Mouse (Mus musculus) liver, embryonic 16.5 days (tissue): ENCODE data around the gene Wipf2. TPM values are rescaled to one million over a fixed set of nuclear protein-coding genes. Genes with fewer than 3 reads are reported as not detected.
A peak's percentile ranks its signal among the peaks of the same experiment; 100 is the strongest.

Experiments used
- ATAC-seq: fragments of 200-750 bp; cut with Nextera tagmentation; 2 replicates; pipeline ENCODE4 v1.8.0; 2017; ENCODE audit warnings: low read depth, mild to moderate bottlenecking, moderate number of reproducible peaks, moderate library complexity
- H3K27ac ChIP-seq: fragments of 300-500 bp; sonication (generic); 2 replicates; pipeline ENCODE4 v1.5.1; 2014; ENCODE audit warnings: mild to moderate bottlenecking, low read length
- H3K27me3 ChIP-seq: fragments of 300-500 bp; sonication (generic); 2 replicates; pipeline ENCODE4 v1.6.1; 2014; ENCODE audit warnings: low read depth, low read length, mixed read lengths; ENCODE audit not compliant: control insufficient read depth, insufficient read depth
- H3K36me3 ChIP-seq: fragments of 300-500 bp; sonication (generic); 2 replicates; pipeline ENCODE4 v1.6.1; 2014; ENCODE audit warnings: mild to moderate bottlenecking; ENCODE audit not compliant: control insufficient read depth, insufficient read depth
- H3K4me1 ChIP-seq: fragments of 300-500 bp; sonication (generic); 2 replicates; pipeline ENCODE4 v1.6.1; 2014; ENCODE audit warnings: low read depth, low read length, mixed read lengths; ENCODE audit not compliant: control insufficient read depth
- H3K4me2 ChIP-seq: fragments of 300-500 bp; sonication (generic); 2 replicates; pipeline ENCODE4 v1.6.1; 2014; ENCODE audit warnings: low read depth, low read length, mixed read lengths
- H3K4me3 ChIP-seq: fragments of 300-500 bp; sonication (generic); 2 replicates; pipeline ENCODE4 v1.5.1; 2014; ENCODE audit warnings: low read depth, mild to moderate bottlenecking, low read length
- H3K9ac ChIP-seq: fragments of 300-500 bp; sonication (generic); 2 replicates; pipeline ENCODE4 v1.6.1; 2014; ENCODE audit warnings: low read depth, low read length
- H3K9me3 ChIP-seq: fragments of 300-500 bp; sonication (generic); replicated peaks from 2 replicates; pipeline ENCODE4 v1.6.1; 2016; ENCODE audit warnings: low read length; ENCODE audit not compliant: control insufficient read depth
- WGBS: fragments of 180-500 bp; shearing (Covaris S2); extraction: QIAGEN DNeasy Blood & Tissue Kit; methylation state at CpG from one replicate; pipeline ENCODE4 v1.1.7; 2014; ENCODE audit not compliant: insufficient replicate concordance; 5-methylcytosine and 5-hydroxymethylcytosine counted together
- polyA plus RNA-seq: library from polyadenylated mRNA; unstranded; fragments of >200 nt; fragmentation: Nextera tagmentation; extraction: Ambion mirVana; gene quantifications from 2 replicates; pipeline ENCODE4 v1.2.1, GENCODE M21; 2015

The Wipf2 gene
- polyA plus RNA-seq, 1 experiment from 2014 or later, result 1.6 TPM

DNA sequence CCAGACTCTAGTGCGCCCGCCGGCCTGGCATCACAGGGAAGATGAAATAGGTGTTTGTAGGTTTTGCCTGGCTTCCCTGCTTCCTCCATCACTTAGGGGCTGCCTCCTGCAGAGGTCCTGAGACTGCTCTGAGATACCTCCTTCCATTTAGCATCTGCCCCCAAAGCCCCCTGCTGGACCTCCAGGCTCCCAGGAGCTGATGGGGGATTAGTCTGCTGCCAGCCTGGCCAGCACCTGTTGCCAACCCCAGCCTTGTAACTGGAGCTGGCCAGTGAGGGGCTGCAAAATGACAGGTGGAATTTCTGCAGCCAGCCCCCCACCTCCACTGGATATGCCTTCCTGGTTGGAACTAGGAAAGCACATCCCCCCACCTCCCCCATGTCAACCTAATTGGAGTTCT is 77.3 kb downstream of the Wipf2 start:
- Histone ChIP-seq H3K36me3 (no peaks in the 10 kb centered on the region), H3K4me3 (no peak overlapping the region), H3K9me3 (no peaks in the 10 kb centered on the region), H3K9ac (no peak overlapping the region), H3K27me3 (peaks cover 38% of the 10 kb centered on the region), H3K4me2 (peak overlapping the region; percentile 66), H3K27ac (no peak overlapping the region), H3K4me1 (peaks cover 80% of the 10 kb centered on the region)
- no peak for ATAC-seq
- 65% methylated on average over 3 of the region's 3 CpGs for WGBS

DNA sequence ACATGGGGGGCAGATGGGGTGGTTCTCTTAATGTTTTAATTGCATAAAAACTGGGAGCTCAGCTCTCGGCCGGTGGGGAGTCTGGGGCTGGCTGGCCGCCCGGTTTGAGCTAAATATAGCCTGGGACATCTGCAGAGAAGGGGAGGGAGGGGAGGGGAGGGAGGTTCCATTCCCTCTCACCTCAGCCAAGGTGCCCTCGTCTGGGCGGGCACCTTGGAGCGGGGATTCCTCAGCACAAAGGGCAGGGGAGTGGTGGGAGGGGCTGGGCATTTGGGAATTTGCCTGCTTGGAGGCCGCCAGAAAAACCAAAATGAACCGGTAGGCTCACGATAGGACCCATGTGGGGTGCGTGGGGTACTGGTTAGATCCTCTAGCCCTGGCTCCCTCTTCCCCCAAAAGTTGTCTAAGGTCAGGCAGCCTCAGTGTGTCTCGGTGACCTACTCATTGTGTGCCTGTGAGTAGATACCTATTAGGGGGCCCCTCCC is 77.9 kb downstream of the Wipf2 start:
- H3K4me2 ChIP-seq, result peak overlapping the region; percentile 66
- H3K9me3 ChIP-seq, result no peaks in the 10 kb centered on the region
- no peak for ATAC-seq
- peak overlapping the region; percentile 51 for H3K9ac ChIP-seq
- 5% methylated on average over 12 of the region's 12 CpGs for WGBS
- H3K27ac ChIP-seq, result peak overlapping the region; percentile 70
- H3K27me3 ChIP-seq, result peaks cover 32% of the 10 kb centered on the region
- H3K36me3 ChIP-seq, result no peaks in the 10 kb centered on the region
- H3K4me1 ChIP-seq, result peaks cover 78% of the 10 kb centered on the region
- peak overlapping the region; percentile 55 for H3K4me3 ChIP-seq

- ATAC-seq, result peak; percentile 14; the same call in 1 of the 2 replicates
- H3K27ac ChIP-seq, result peak overlapping the region; percentile 70
- H3K9ac ChIP-seq, result peak overlapping the region; percentile 51
- WGBS, result 3% methylated on average over 15 of the region's 15 CpGs
- peak overlapping the region; percentile 66 for H3K4me2 ChIP-seq
- peaks cover 26% of the 10 kb centered on the region for H3K27me3 ChIP-seq
- H3K36me3 ChIP-seq, result no peaks in the 10 kb centered on the region
- no peaks in the 10 kb centered on the region for H3K9me3 ChIP-seq
- peaks cover 73% of the 10 kb centered on the region for H3K4me1 ChIP-seq
- peak overlapping the region; percentile 55 for H3K4me3 ChIP-seq
These were observed 78.5 kb downstream of the Wipf2 start for GRCm38 (mm10) chr11:98941826-98942550.

DNA sequence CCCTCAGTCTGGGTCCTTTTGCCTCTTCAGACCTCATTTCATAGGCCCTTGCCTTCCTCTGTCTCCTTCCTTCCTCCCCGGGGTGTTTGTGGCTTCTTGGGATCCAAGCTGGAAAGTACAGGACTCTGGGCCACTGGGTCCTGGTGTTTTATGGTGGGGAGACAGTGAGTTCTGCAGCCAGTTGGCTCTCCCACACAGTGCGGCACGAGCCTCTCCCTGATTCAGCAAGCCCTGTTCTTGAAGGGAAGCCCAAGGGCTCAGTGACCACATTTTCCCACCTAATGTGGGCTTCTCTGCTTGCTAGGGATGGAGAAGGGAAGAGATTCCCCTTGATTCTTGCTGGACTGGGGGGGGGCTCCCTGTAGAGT is 79.1 kb downstream of the Wipf2 start:
- no peak for ATAC-seq
- Histone ChIP-seq H3K4me1 (peaks cover 78% of the 10 kb centered on the region), H3K9ac (peak overlapping the region; percentile 51; the same call in 1 of the 2 replicates), H3K4me2 (peak overlapping the region; percentile 66), H3K4me3 (peak overlapping the region; percentile 55), H3K9me3 (no peaks in the 10 kb centered on the region), H3K27ac (peak overlapping the region; percentile 70), H3K27me3 (peaks cover 21% of the 10 kb centered on the region), H3K36me3 (no peaks in the 10 kb centered on the region)
- 19% methylated on average over 3 of the region's 3 CpGs for WGBS

DNA sequence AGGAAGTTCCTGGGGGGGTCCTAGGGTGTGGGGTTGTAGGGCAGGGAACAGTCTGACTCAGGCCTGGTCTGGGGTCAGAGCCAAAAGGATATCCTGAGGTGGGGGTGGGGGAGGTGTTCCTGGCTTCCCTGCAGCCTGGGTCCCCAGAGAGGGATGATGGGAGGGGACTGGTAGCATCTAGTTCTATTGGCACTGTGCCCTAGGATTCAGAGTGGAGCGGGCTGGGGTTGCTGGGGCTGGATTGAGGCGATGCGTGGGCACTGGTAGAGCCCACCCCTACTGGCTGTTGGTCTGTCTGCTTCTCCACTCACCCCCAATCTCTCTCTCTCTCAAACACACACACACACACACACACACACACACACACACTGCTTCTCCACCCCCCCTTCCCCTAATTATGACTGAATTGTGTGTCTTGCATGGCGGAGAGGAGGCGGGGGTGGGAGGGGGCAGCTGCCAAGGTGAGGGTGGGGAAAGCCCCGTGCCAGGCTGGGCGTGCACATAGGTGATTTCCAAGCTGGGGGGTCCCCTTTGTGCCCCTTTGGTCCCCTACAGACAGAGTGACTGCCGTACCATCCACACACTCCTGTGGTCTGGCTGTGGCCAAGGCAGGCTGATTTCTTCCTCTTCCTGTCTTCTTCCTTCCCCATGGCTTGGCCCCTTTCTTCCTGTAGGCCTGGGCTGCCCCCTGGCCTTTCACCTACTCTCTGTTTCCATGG is 79.6 kb downstream of the Wipf2 start:
- WGBS, result 48% methylated on average over 8 of the region's 8 CpGs

GRCm38 (mm10) chr11:98943741-98944461 is 80.5 kb downstream of the Wipf2 start:
- 30% methylated on average over 14 of the region's 14 CpGs for WGBS
- Histone ChIP-seq H3K9me3 (no peaks in the 10 kb centered on the region), H3K4me3 (no peak overlapping the region), H3K4me1 (peaks cover 76% of the 10 kb centered on the region), H3K27me3 (peaks cover 7% of the 10 kb centered on the region), H3K36me3 (no peaks in the 10 kb centered on the region), H3K4me2 (peak overlapping the region; percentile 14; the same call in 1 of the 2 replicates), H3K9ac (no peak overlapping the region), H3K27ac (peak overlapping the region; percentile 57)
- ATAC-seq, result no peak

More for the DNA sequence above, 79.6 kb downstream of the Wipf2 start:
- no peak overlapping the region for H3K4me3 ChIP-seq
- ATAC-seq, result peak; percentile 11
- H3K36me3 ChIP-seq, result no peaks in the 10 kb centered on the region
- H3K9ac ChIP-seq, result no peak overlapping the region
- peak overlapping the region; percentile 14; the same call in 1 of the 2 replicates for H3K4me2 ChIP-seq
- peaks cover 77% of the 10 kb centered on the region for H3K4me1 ChIP-seq
- peaks cover 15% of the 10 kb centered on the region for H3K27me3 ChIP-seq
- no peaks in the 10 kb centered on the region for H3K9me3 ChIP-seq
- peak overlapping the region; percentile 46 for H3K27ac ChIP-seq

GRCm38 (mm10) chr11:98944897-98945604 is 81.6 kb downstream of the Wipf2 start:
- Histone ChIP-seq H3K4me1 (peaks cover 80% of the 10 kb centered on the region), H3K36me3 (no peaks in the 10 kb centered on the region), H3K4me3 (no peak overlapping the region), H3K9ac (no peak overlapping the region), H3K4me2 (no peak overlapping the region), H3K27ac (peak overlapping the region; percentile 57; the same call in 1 of the 2 replicates), H3K27me3 (no peaks in the 10 kb centered on the region), H3K9me3 (no peaks in the 10 kb centered on the region)
- ATAC-seq, result no peak
- 38% methylated on average over 11 of the region's 11 CpGs for WGBS

DNA sequence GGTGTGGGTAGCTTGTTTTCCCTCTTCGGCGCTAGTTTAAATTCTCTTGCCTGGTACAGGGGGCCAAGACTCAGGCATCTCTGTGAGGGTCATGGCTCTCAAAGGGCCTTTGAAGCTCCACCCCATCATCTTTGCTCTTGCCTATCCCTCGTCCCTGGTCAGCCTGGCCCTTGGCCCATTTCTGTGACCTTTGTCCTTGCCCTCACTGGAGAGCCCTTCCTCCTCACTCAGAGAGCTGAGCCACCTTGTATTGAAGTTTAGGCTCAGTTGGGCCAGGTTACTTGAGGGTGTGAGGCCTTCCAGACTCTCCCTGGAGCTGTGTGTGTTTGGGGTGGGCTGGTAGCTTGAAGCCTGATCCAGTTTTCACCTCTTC is 82.2 kb downstream of the Wipf2 start:
- Histone ChIP-seq H3K9me3 (no peaks in the 10 kb centered on the region), H3K36me3 (no peaks in the 10 kb centered on the region), H3K4me3 (no peak overlapping the region), H3K4me2 (0 out of 2 replicates have a peak overlapping the region, but pooled peaks have one; percentile 22), H3K27ac (peak overlapping the region; percentile 65), H3K27me3 (no peaks in the 10 kb centered on the region), H3K4me1 (peaks cover 79% of the 10 kb centered on the region), H3K9ac (no peak overlapping the region)
- ATAC-seq, result peak; percentile 33; the same call in 1 of the 2 replicates
- WGBS, result 65% methylated on average over 3 of the region's 3 CpGs
